Mouse (Mus musculus) small intestine, adult 2 months (tissue): Measurements from ENCODE around the gene Cd2bp2. TPM values are rescaled to one million over a fixed set of nuclear protein-coding genes. Genes with fewer than 3 reads are reported as not detected.

Experiments used
- H3K27ac ChIP-seq: fragments of 200-500 bp; 2 replicates; pipeline ENCODE4 v1.5.1; 2012; ENCODE audit warnings: low read depth, low read length, control low read depth, inconsistent platforms; ENCODE audit not compliant: insufficient read depth
- H3K27me3 ChIP-seq: fragments of 200-500 bp; 2 replicates; pipeline ENCODE4 v1.6.1; 2012; ENCODE audit warnings: mild to moderate bottlenecking, moderate library complexity, low read length, inconsistent platforms; ENCODE audit not compliant: control insufficient read depth, insufficient read depth
- H3K36me3 ChIP-seq: fragments of 200-500 bp; 2 replicates; pipeline ENCODE4 v1.6.1; 2012; ENCODE audit warnings: mild to moderate bottlenecking, low read length, control low read depth, inconsistent platforms; ENCODE audit not compliant: control insufficient read depth, insufficient read depth
- H3K4me1 ChIP-seq: fragments of 200-500 bp; 2 replicates; pipeline ENCODE4 v1.6.1; 2012; ENCODE audit warnings: low read length, inconsistent platforms, mixed read lengths; ENCODE audit not compliant: control insufficient read depth, insufficient read depth, insufficient read length
- H3K4me3 ChIP-seq: fragments of 200-500 bp; 2 replicates; pipeline ENCODE4 v1.5.1; 2012; ENCODE audit warnings: low read depth, mild to moderate bottlenecking, control low read depth, inconsistent platforms, low read length, moderate library complexity
- CTCF ChIP-seq: fragments of 200-500 bp; IDR thresholded peaks from 2 replicates; pipeline ENCODE4 v1.5.1; 2012; ENCODE audit warnings: low read depth, mild to moderate bottlenecking, control low read depth, inconsistent platforms, low read length, moderate library complexity, mixed read lengths; ENCODE audit not compliant: insufficient replicate concordance, insufficient read length; ENCODE audit errors: extremely low read depth
- POLR2A ChIP-seq: fragments of 200-500 bp; IDR thresholded peaks from 2 replicates; pipeline ENCODE4 v1.6.1; 2012; ENCODE audit warnings: low read depth, mild to moderate bottlenecking, control low read depth, inconsistent platforms, low read length, moderate library complexity
- WGBS: fragments of 180-500 bp; shearing (Covaris S2); methylation state at CpG from one replicate; pipeline ENCODE4 v1.1.7; 2018; 5-methylcytosine and 5-hydroxymethylcytosine counted together
- polyA plus RNA-seq: library from polyadenylated mRNA; depleted of rRNA; stranded (reverse); fragments of >200 nt; gene quantifications from 2 replicates; pipeline ENCODE4 v1.2.3, GENCODE M21; 2012; rRNA removed

Cd2bp2 gene
- polyA plus RNA-seq, 1 experiment = 13.9 TPM

GRCm38 (mm10) chr7:127153477-127153876 is 42.4 kb downstream of the Cd2bp2 start:
- H3K4me3 ChIP-seq = no peak overlapping the region
- H3K4me1 ChIP-seq = no peaks in the 10 kb centered on the region
- H3K36me3 ChIP-seq = no peaks in the 10 kb centered on the region
- H3K27ac ChIP-seq = no peak overlapping the region
- no peaks in the 10 kb centered on the region for H3K27me3 ChIP-seq
- 69% methylated on average over 3 of the region's 3 CpGs for WGBS
- TF ChIP-seq CTCF (no peak), POLR2A (no peak)

- no peaks in the 10 kb centered on the region for H3K27me3 ChIP-seq
- no peaks in the 10 kb centered on the region for H3K36me3 ChIP-seq
- no peak for TF ChIP-seq POLR2A
- no peak for TF ChIP-seq CTCF
- no peak overlapping the region for H3K27ac ChIP-seq
- WGBS = 91% methylated on average over 6 of the region's 6 CpGs
- H3K4me3 ChIP-seq = no peak overlapping the region
- no peaks in the 10 kb centered on the region for H3K4me1 ChIP-seq
These were observed 43.4 kb downstream of the Cd2bp2 start for GRCm38 (mm10) chr7:127152464-127152863.

- Histone ChIP-seq H3K4me1 (no peaks in the 10 kb centered on the region), H3K27me3 (no peaks in the 10 kb centered on the region), H3K27ac (no peak overlapping the region), H3K36me3 (no peaks in the 10 kb centered on the region), H3K4me3 (no peak overlapping the region)
- no peak for TF ChIP-seq CTCF
- WGBS = 66% methylated on average over 3 of the region's 3 CpGs
These were observed 47.9 kb downstream of the Cd2bp2 start for GRCm38 (mm10) chr7:127147901-127148300.

GRCm38 (mm10) chr7:127146267-127146603 is 49.6 kb downstream of the Cd2bp2 start:
- TF ChIP-seq CTCF (no peak), POLR2A (no peak)
- H3K36me3 ChIP-seq = no peaks in the 10 kb centered on the region
- 90% methylated on average over 2 of the region's 2 CpGs for whole genome bisulfite sequencing

GRCm38 (mm10) chr7:127145387-127146266 is 50.2 kb downstream of the Cd2bp2 start:
- Histone ChIP-seq H3K36me3 (no peaks in the 10 kb centered on the region), H3K27me3 (no peaks in the 10 kb centered on the region), H3K27ac (no peak overlapping the region), H3K4me3 (no peak overlapping the region), H3K4me1 (no peaks in the 10 kb centered on the region)
- TF ChIP-seq CTCF (no peak), POLR2A (no peak)
- WGBS = 67% methylated on average over 9 of the region's 9 CpGs

More at GRCm38 (mm10) chr7:127146267-127146603, 49.6 kb downstream of the Cd2bp2 start:
- no peaks in the 10 kb centered on the region for H3K27me3 ChIP-seq
- H3K4me3 ChIP-seq = no peak overlapping the region
- H3K27ac ChIP-seq = no peak overlapping the region
- H3K4me1 ChIP-seq = no peaks in the 10 kb centered on the region

- Histone ChIP-seq H3K36me3 (no peaks in the 10 kb centered on the region), H3K4me3 (peak overlapping the region; percentile 49), H3K4me1 (no peaks in the 10 kb centered on the region), H3K27me3 (no peaks in the 10 kb centered on the region), H3K27ac (peak overlapping the region; percentile 8; the same call in 1 of the 2 replicates)
- 77% methylated on average over 7 of the region's 7 CpGs for WGBS
- no peak for TF ChIP-seq CTCF
- no peak for TF ChIP-seq POLR2A
These were observed 51.4 kb downstream of the Cd2bp2 start for GRCm38 (mm10) chr7:127144412-127144811.

- H3K27ac ChIP-seq = no peak overlapping the region
- no peak overlapping the region for H3K4me3 ChIP-seq
- TF ChIP-seq POLR2A = no peak
- TF ChIP-seq CTCF = no peak
- 80% methylated on average over 4 of the region's 4 CpGs for WGBS
- no peaks in the 10 kb centered on the region for H3K27me3 ChIP-seq
- H3K4me1 ChIP-seq = no peaks in the 10 kb centered on the region
- H3K36me3 ChIP-seq = no peaks in the 10 kb centered on the region
These were observed 53.2 kb downstream of the Cd2bp2 start for GRCm38 (mm10) chr7:127142666-127143065.

- Histone ChIP-seq H3K27me3 (no peaks in the 10 kb centered on the region), H3K36me3 (no peaks in the 10 kb centered on the region), H3K4me1 (no peaks in the 10 kb centered on the region), H3K4me3 (no peak overlapping the region), H3K27ac (no peak overlapping the region)
- TF ChIP-seq POLR2A (no peak), CTCF (no peak)
- 48% methylated on average over 2 of the region's 2 CpGs for WGBS
These were observed 53.6 kb downstream of the Cd2bp2 start for GRCm38 (mm10) chr7:127142214-127142613.

Other genes with a start within 250 kb of the Cd2bp2 start
- gene Asphd1, start 246.5 kb downstream of the Cd2bp2 start, polyA plus RNA-seq = 0.18 and 0.19 TPM in 2 replicates
- gene Sez6l2, start 245.5 kb downstream of the Cd2bp2 start, polyA plus RNA-seq = 1.3 and 2.6 TPM in 2 replicates
- 157 and 467 TPM in 2 replicates for gene Cdipt, start 220.1 kb downstream of the Cd2bp2 start, polyA plus RNA-seq
- 0.15 and 0.74 TPM in 2 replicates for gene Cdiptos, start 220.0 kb downstream of the Cd2bp2 start, polyA plus RNA-seq
- gene Mvp, start 181.4 kb downstream of the Cd2bp2 start, polyA plus RNA-seq = 148 and 353 TPM in 2 replicates
- 0.76 and 2.9 TPM in 2 replicates for gene Pagr1b, start 179.6 kb downstream of the Cd2bp2 start, polyA plus RNA-seq
- gene Pagr1a, start 178.7 kb downstream of the Cd2bp2 start, polyA plus RNA-seq = 1.6 and 3.7 TPM in 2 replicates
- 9.5 and 26.4 TPM in 2 replicates for gene Gm42742, start 175.0 kb downstream of the Cd2bp2 start, polyA plus RNA-seq
- gene Prrt2, start 174.8 kb downstream of the Cd2bp2 start, polyA plus RNA-seq = 1.3 and 2.7 TPM in 2 replicates
- gene Maz, start 169.0 kb downstream of the Cd2bp2 start, polyA plus RNA-seq = 103 and 248 TPM in 2 replicates
- 3.7 and 5.8 TPM in 2 replicates for gene Kif22, start 153.6 kb downstream of the Cd2bp2 start, polyA plus RNA-seq
- 4,647 and 5,350 TPM in 2 replicates for gene Zg16, start 108.7 kb downstream of the Cd2bp2 start, polyA plus RNA-seq
- gene AI467606, start 104.7 kb downstream of the Cd2bp2 start, polyA plus RNA-seq = 21.2 and 22.7 TPM in 2 replicates
- 0.37 and 1.7 TPM in 2 replicates for gene Qprt, start 73.8 kb downstream of the Cd2bp2 start, polyA plus RNA-seq
- gene Spn, start 58.2 kb downstream of the Cd2bp2 start, polyA plus RNA-seq = 2.4 and 3.9 TPM in 2 replicates
- gene Tbc1d10b, start 12.4 kb upstream of the Cd2bp2 start, polyA plus RNA-seq = 17.5 and 44.1 TPM in 2 replicates
- gene Mylpf, start 12.8 kb upstream of the Cd2bp2 start, polyA plus RNA-seq = 0.74 and 1.3 TPM in 2 replicates
- 4.9 and 8.1 TPM in 2 replicates for gene Zfp553, start 37.0 kb upstream of the Cd2bp2 start, polyA plus RNA-seq
- gene Sept1, start 37.1 kb upstream of the Cd2bp2 start, polyA plus RNA-seq = 14.3 and 34.1 TPM in 2 replicates
- gene Zfp771, start 48.2 kb upstream of the Cd2bp2 start, polyA plus RNA-seq = 100.0 and 118 TPM in 2 replicates
- gene Dctpp1, start 64.7 kb upstream of the Cd2bp2 start, polyA plus RNA-seq = 56.3 and 62.1 TPM in 2 replicates
- gene Sephs2, start 78.0 kb upstream of the Cd2bp2 start, polyA plus RNA-seq = 44.5 and 81.9 TPM in 2 replicates
- gene Itgal, start 100.2 kb upstream of the Cd2bp2 start, polyA plus RNA-seq = 5.7 and 12.5 TPM in 2 replicates
- 27.3 and 47.4 TPM in 2 replicates for gene Zfp768, start 149.5 kb upstream of the Cd2bp2 start, polyA plus RNA-seq
- gene Zfp747, start 180.0 kb upstream of the Cd2bp2 start, polyA plus RNA-seq = 15.0 and 35.5 TPM in 2 replicates
- 4.5 and 7.3 TPM in 2 replicates for gene 9130019O22Rik, start 191.1 kb upstream of the Cd2bp2 start, polyA plus RNA-seq
- 6.5 and 12.8 TPM in 2 replicates for gene E430018J23Rik, start 197.6 kb upstream of the Cd2bp2 start, polyA plus RNA-seq
- 3.5 and 5.8 TPM in 2 replicates for gene Zfp764, start 210.8 kb upstream of the Cd2bp2 start, polyA plus RNA-seq
- 14.1 and 29.6 TPM in 2 replicates for gene Zfp688, start 226.0 kb upstream of the Cd2bp2 start, polyA plus RNA-seq